Mouse (Mus musculus) neural tube, embryonic 12.5 days (tissue): ENCODE measurements around the gene Ppme1. TPM values are rescaled to one million over a fixed set of nuclear protein-coding genes. Genes with fewer than 3 reads are reported as not detected.
A peak's percentile ranks its signal among the peaks of the same experiment; 100 is the strongest.

ENCODE experiments used
- ATAC-seq: fragments of 200-750 bp; cut with Nextera tagmentation; 2 replicates; pipeline ENCODE4 v1.8.0; 2017; ENCODE audit warnings: low read depth, mild to moderate bottlenecking, moderate TSS enrichment, moderate library complexity; ENCODE audit not compliant: low FRiP score
- H3K27ac ChIP-seq: fragments of 300-500 bp; sonication (generic); 2 replicates; pipeline ENCODE4 v1.5.1; 2016
- H3K27me3 ChIP-seq: fragments of 300-500 bp; sonication (generic); replicated peaks from 2 replicates; pipeline ENCODE4 v1.6.1; 2016; ENCODE audit warnings: mild to moderate bottlenecking
- H3K36me3 ChIP-seq: fragments of 300-500 bp; sonication (generic); 2 replicates; pipeline ENCODE4 v1.6.1; 2016; ENCODE audit warnings: mild to moderate bottlenecking
- H3K4me1 ChIP-seq: fragments of 300-500 bp; sonication (generic); 2 replicates; pipeline ENCODE4 v1.6.1; 2016
- H3K4me2 ChIP-seq: fragments of 300-500 bp; sonication (generic); replicated peaks from 2 replicates; pipeline ENCODE4 v1.6.1; 2016; ENCODE audit warnings: mild to moderate bottlenecking
- H3K4me3 ChIP-seq: fragments of 300-500 bp; sonication (generic); 2 replicates; pipeline ENCODE4 v1.5.1; 2016
- H3K9ac ChIP-seq: fragments of 300-500 bp; sonication (generic); 2 replicates; pipeline ENCODE4 v1.6.1; 2016; ENCODE audit warnings: mild to moderate bottlenecking
- H3K9me3 ChIP-seq: fragments of 300-500 bp; sonication (generic); 2 replicates; pipeline ENCODE4 v1.6.1; 2016; ENCODE audit warnings: mild to moderate bottlenecking
- WGBS: fragments of 180-500 bp; shearing (Covaris S2); methylation state at CpG from one replicate; pipeline ENCODE4 v1.1.7; 2016; 5-methylcytosine and 5-hydroxymethylcytosine counted together
- polyA plus RNA-seq: library from polyadenylated mRNA; unstranded; fragments of >200 nt; fragmentation: Nextera tagmentation; extraction: Ambion mirVana; gene quantifications from 2 replicates; pipeline ENCODE4 v1.2.1, GENCODE M21; 2016

The Ppme1 gene
- polyA plus RNA-seq, 1 experiment from 2014 or later = 127 TPM

GRCm38 (mm10) chr7:100372452-100372980 lies 409 bp upstream of the Ppme1 start:
- no peak for ATAC-seq
- WGBS = 8% methylated on average over 17 of the region's 17 CpGs

DNA sequence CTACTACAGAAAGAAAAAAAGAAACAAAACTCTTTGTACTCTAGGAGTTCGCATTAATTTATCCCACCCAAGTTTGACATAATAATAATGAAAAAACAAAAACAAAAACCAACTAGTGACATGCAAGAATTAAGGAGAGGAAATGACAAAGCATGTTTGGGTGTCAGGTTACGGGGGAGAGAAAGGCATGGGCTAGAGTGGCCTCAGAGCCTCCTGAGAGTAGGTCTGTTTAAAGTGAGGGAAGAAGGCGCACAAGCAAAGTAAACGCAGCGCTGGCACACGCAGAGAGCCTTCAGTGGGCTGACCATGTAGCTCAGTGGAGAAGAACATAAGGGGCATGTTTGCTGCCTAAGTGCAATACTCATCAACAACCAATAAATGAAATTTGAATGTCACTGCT lies 7.2 kb downstream of the Ppme1 start:
- Histone ChIP-seq H3K27ac (no peak overlapping the region), H3K27me3 (no peaks in the 10 kb centered on the region), H3K9me3 (no peaks in the 10 kb centered on the region), H3K36me3 (no peaks in the 10 kb centered on the region), H3K4me1 (peaks cover 11% of the 10 kb centered on the region), H3K4me2 (no peak overlapping the region), H3K4me3 (no peak overlapping the region), H3K9ac (no peak overlapping the region)
- no peak for ATAC-seq
- WGBS = 59% methylated on average over 6 of the region's 6 CpGs

More at GRCm38 (mm10) chr7:100372452-100372980, 409 bp upstream of the Ppme1 start:
- Histone ChIP-seq H3K36me3 (peaks cover 17% of the 10 kb centered on the region), H3K9ac (peak overlapping the region; percentile 52), H3K4me2 (peak overlapping the region; percentile 76), H3K27ac (no peak overlapping the region), H3K4me1 (peaks cover 22% of the 10 kb centered on the region), H3K27me3 (no peaks in the 10 kb centered on the region), H3K4me3 (peak overlapping the region; percentile 70), H3K9me3 (no peaks in the 10 kb centered on the region)

GRCm38 (mm10) chr7:100363162-100363561 lies 8.9 kb downstream of the Ppme1 start:
- no peaks in the 10 kb centered on the region for H3K36me3 ChIP-seq
- H3K4me1 ChIP-seq = 0 out of 2 replicates have a peak, but pooled peaks cover 3% of the 10 kb centered on the region
- no peaks in the 10 kb centered on the region for H3K27me3 ChIP-seq
- no peak overlapping the region for H3K4me2 ChIP-seq
- no peak for ATAC-seq
- H3K9ac ChIP-seq = no peak overlapping the region
- H3K27ac ChIP-seq = no peak overlapping the region
- H3K4me3 ChIP-seq = no peak overlapping the region
- 87% methylated on average over 2 of the region's 2 CpGs for WGBS
- no peaks in the 10 kb centered on the region for H3K9me3 ChIP-seq

DNA sequence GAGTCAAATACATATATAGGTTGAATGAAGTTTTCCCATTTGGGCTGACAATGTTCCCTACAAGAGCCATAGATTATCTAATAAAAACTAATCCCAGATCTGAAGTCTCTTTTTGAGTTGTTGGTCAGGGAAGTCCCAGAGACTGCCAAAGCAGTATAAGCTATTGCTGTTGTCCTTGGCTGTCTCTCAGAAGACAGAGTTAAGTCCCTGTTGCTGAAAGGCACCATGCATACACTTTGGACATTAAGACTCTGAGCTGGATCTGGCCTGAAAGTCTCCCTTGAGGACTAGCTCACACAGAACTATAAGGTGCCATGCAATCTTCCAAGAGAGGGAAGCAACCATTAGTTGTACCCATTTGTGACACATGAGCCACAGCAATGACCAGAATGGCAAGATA lies 14.3 kb downstream of the Ppme1 start:
- Histone ChIP-seq H3K36me3 (peaks cover 6% of the 10 kb centered on the region), H3K4me3 (no peak overlapping the region), H3K4me2 (no peak overlapping the region), H3K9me3 (no peaks in the 10 kb centered on the region), H3K27ac (no peak overlapping the region), H3K27me3 (no peaks in the 10 kb centered on the region), H3K9ac (no peak overlapping the region), H3K4me1 (no peaks in the 10 kb centered on the region)
- no peak for ATAC-seq

GRCm38 (mm10) chr7:100356768-100357167 lies 15.3 kb downstream of the Ppme1 start:
- 95% methylated on average over 1 of the region's 1 CpGs for WGBS
- Histone ChIP-seq H3K4me1 (no peaks in the 10 kb centered on the region), H3K27me3 (no peaks in the 10 kb centered on the region), H3K4me3 (no peak overlapping the region), H3K9me3 (no peaks in the 10 kb centered on the region), H3K36me3 (peaks cover 8% of the 10 kb centered on the region), H3K9ac (no peak overlapping the region), H3K27ac (no peak overlapping the region), H3K4me2 (no peak overlapping the region)
- no peak for ATAC-seq

DNA sequence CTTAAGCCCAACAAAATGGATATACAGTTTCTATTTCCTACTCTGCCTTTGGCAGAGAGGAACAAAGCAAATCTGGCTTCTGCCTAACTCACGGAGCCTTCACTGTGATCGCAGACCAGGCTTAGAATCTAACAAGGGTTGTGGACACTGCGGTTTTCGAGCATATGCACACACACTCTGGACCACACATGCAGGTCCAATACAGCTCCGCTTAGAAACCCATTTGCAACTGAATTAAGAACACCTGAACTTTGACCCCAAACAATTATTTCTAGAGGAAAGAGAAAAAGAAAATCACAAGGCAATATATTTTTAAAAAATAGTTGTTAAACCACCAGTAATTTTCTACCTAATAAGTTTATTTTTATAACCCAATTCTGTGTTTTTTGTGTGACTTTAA lies 15.8 kb downstream of the Ppme1 start:
- Histone ChIP-seq H3K4me3 (no peak overlapping the region), H3K27me3 (no peaks in the 10 kb centered on the region), H3K27ac (no peak overlapping the region), H3K4me2 (no peak overlapping the region), H3K9ac (no peak overlapping the region), H3K9me3 (no peaks in the 10 kb centered on the region), H3K36me3 (peaks cover 9% of the 10 kb centered on the region), H3K4me1 (no peaks in the 10 kb centered on the region)
- 81% methylated on average over 5 of the region's 5 CpGs for WGBS
- ATAC-seq = no peak

GRCm38 (mm10) chr7:100354984-100355383 lies 17.1 kb downstream of the Ppme1 start:
- no peaks in the 10 kb centered on the region for H3K4me1 ChIP-seq
- no peak overlapping the region for H3K9ac ChIP-seq
- H3K27ac ChIP-seq = no peak overlapping the region
- no peaks in the 10 kb centered on the region for H3K9me3 ChIP-seq
- no peak for ATAC-seq
- no peak overlapping the region for H3K4me2 ChIP-seq
- no peak overlapping the region for H3K4me3 ChIP-seq
- 90% methylated on average over 4 of the region's 4 CpGs for WGBS
- H3K36me3 ChIP-seq = peaks cover 11% of the 10 kb centered on the region
- no peaks in the 10 kb centered on the region for H3K27me3 ChIP-seq

DNA sequence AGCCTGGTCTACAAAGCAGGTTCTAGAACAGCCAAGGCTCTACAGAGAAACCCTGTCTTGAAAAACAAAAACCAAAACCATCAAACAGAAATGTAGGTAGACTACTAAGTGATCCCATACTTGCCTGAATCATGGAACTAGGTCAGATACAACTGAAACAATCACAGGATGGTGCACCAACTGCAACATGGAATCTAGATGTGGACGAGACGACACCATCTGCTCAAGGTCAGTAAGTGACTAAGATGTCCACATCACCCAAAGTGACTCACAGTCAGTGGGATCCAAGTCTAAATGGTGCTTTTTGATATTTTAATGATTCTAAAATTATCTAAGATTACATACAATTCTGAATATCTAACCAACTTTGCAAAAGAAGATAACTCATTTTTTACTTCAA lies 36.2 kb downstream of the Ppme1 start:
- 95% methylated on average over 2 of the region's 2 CpGs for WGBS
- Histone ChIP-seq H3K36me3 (peaks cover 87% of the 10 kb centered on the region), H3K27me3 (no peaks in the 10 kb centered on the region), H3K4me1 (no peaks in the 10 kb centered on the region), H3K9me3 (no peaks in the 10 kb centered on the region), H3K9ac (no peak overlapping the region), H3K27ac (no peak overlapping the region), H3K4me3 (no peak overlapping the region), H3K4me2 (no peak overlapping the region)
- ATAC-seq = no peak

GRCm38 (mm10) chr7:100331269-100331668 lies 40.8 kb downstream of the Ppme1 start:
- H3K9ac ChIP-seq = no peak overlapping the region
- no peaks in the 10 kb centered on the region for H3K9me3 ChIP-seq
- 98% methylated on average over 3 of the region's 3 CpGs for WGBS
- no peak overlapping the region for H3K27ac ChIP-seq
- H3K4me1 ChIP-seq = no peaks in the 10 kb centered on the region
- no peak for ATAC-seq
- H3K27me3 ChIP-seq = no peaks in the 10 kb centered on the region
- H3K4me2 ChIP-seq = no peak overlapping the region
- no peak overlapping the region for H3K4me3 ChIP-seq
- peaks cover 81% of the 10 kb centered on the region for H3K36me3 ChIP-seq

- H3K36me3 ChIP-seq = peaks cover 71% of the 10 kb centered on the region
- 94% methylated on average over 4 of the region's 4 CpGs for WGBS
- ATAC-seq = no peak
Measured at GRCm38 (mm10) chr7:100328636-100329035, 43.5 kb downstream of the Ppme1 start.

DNA sequence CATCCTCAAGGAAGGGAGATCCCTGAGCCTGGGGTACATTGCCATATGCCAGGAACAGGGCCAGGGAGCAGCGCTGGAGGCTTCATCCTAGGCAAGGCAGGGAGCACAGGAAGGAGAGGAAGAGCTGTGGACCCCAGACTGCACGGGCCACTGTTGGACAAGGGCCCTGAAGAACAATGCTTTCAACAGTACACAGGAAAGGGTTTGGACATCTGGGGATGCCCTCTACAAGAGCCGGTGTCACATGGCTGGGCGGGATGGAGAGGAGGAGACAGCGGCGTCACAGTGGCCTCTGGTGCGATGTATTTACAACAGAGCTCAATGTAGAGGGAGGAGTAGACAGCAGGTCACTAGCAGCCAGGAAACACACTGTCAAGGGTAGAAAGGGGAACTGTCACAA lies 44.6 kb downstream of the Ppme1 start:
- H3K27ac ChIP-seq = no peak overlapping the region
- WGBS = 89% methylated on average over 7 of the region's 7 CpGs
- no peak for ATAC-seq
- no peak overlapping the region for H3K9ac ChIP-seq
- H3K36me3 ChIP-seq = peaks cover 61% of the 10 kb centered on the region
- no peaks in the 10 kb centered on the region for H3K9me3 ChIP-seq
- no peaks in the 10 kb centered on the region for H3K27me3 ChIP-seq
- no peaks in the 10 kb centered on the region for H3K4me1 ChIP-seq
- no peak overlapping the region for H3K4me3 ChIP-seq
- H3K4me2 ChIP-seq = no peak overlapping the region

More at GRCm38 (mm10) chr7:100328636-100329035, 43.5 kb downstream of the Ppme1 start:
- Histone ChIP-seq H3K4me2 (no peak overlapping the region), H3K9me3 (no peaks in the 10 kb centered on the region), H3K9ac (no peak overlapping the region), H3K27me3 (no peaks in the 10 kb centered on the region), H3K4me1 (no peaks in the 10 kb centered on the region), H3K27ac (no peak overlapping the region), H3K4me3 (no peak overlapping the region)

DNA sequence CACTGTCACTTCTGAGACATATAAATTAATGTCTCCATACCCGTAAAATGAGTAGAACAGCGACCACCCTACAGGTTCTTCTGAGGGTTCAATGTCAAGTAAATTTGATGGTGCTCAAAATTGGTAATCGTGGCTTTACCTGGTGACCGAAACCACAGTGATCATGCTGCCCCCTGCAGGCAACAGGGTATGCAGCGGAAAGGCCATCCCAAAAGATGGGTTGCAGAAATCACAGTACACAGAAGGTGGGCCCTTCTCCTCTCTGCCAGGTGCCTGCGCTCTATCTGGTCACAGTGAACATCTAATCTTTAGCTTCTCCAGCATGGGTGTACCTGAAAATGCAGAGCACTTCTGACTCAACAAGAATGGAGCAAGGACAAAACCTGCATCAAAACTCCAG lies 46.6 kb downstream of the Ppme1 start:
- Histone ChIP-seq H3K27ac (no peak overlapping the region), H3K4me1 (no peaks in the 10 kb centered on the region), H3K9ac (no peak overlapping the region), H3K4me3 (no peak overlapping the region), H3K36me3 (peaks cover 43% of the 10 kb centered on the region), H3K27me3 (no peaks in the 10 kb centered on the region), H3K9me3 (no peaks in the 10 kb centered on the region), H3K4me2 (no peak overlapping the region)
- 73% methylated on average over 6 of the region's 6 CpGs for WGBS
- no peak for ATAC-seq

DNA sequence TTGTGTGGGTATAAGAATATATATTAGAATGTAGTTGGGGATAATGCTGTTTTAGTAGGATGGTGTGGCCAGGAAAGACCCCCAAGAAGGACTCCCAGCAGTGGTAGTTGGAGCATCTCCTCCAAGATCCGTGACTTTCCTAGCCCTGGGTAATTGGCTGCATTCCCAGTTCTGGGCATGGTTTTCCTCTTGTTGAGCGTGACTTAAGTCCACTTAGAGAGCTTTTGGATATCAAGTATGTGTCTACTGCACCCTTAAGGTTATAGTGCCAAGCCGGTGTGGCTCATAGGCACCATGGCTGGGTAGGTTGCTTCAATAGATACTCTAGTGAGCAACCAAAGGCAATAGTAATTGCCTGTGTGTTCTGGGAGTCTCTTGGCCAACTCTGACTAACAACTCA lies 48.4 kb downstream of the Ppme1 start:
- ATAC-seq = no peak
- H3K9ac ChIP-seq = no peak overlapping the region

More for the DNA sequence above, 48.4 kb downstream of the Ppme1 start:
- no peaks in the 10 kb centered on the region for H3K27me3 ChIP-seq
- no peak overlapping the region for H3K27ac ChIP-seq
- no peaks in the 10 kb centered on the region for H3K4me1 ChIP-seq
- H3K4me3 ChIP-seq = no peak overlapping the region
- no peak overlapping the region for H3K4me2 ChIP-seq
- no peaks in the 10 kb centered on the region for H3K9me3 ChIP-seq
- H3K36me3 ChIP-seq = peaks cover 37% of the 10 kb centered on the region
- WGBS = 95% methylated on average over 3 of the region's 3 CpGs
